8 mouse cellular contexts compared by ENCODE assay signal in genomic region chr17:28386150-28386905, GRCm38 (mm10). TPM values are rescaled to one million over a fixed set of nuclear protein-coding genes. Genes with fewer than 3 reads are reported as not detected.
DNase-seq lines count a peak whose midpoint lies in the region; ATAC-seq and TF ChIP-seq lines count a peak whose summit lies in the region.

No protein-coding gene starts in this region.

- H3K9me3 ChIP-seq in forebrain, postnatal 0 days (ENCODE audit: low read length) = no peaks in the 10 kb centered on the region
- H3K9me3 ChIP-seq in lung, embryonic 15.5 days = no peaks in the 10 kb centered on the region

- H3K36me3 ChIP-seq in forebrain, postnatal 0 days (ENCODE audit: insufficient read depth) = no peaks in the 10 kb centered on the region
- no peaks in the 10 kb centered on the region for H3K36me3 ChIP-seq in lung, embryonic 15.5 days

- H3K4me2 ChIP-seq in forebrain, postnatal 0 days (ENCODE audit: low read depth) = peak overlapping the region; percentile 43
- peak overlapping the region; percentile 41; the same call in 1 of the 2 replicates for H3K4me2 ChIP-seq in lung, embryonic 15.5 days

- no peaks in the 10 kb centered on the region for H3K4me1 ChIP-seq in forebrain, postnatal 0 days (ENCODE audit: insufficient read depth)
- H3K4me1 ChIP-seq in lung, embryonic 15.5 days = 0 out of 2 replicates have a peak, but pooled peaks cover 3% of the 10 kb centered on the region

- H3K27me3 ChIP-seq in forebrain, postnatal 0 days (ENCODE audit: insufficient read depth, low read length) = no peaks in the 10 kb centered on the region
- peaks cover 24% of the 10 kb centered on the region for H3K27me3 ChIP-seq in lung, embryonic 15.5 days

- peak; percentile 79 to 80 for DNase-seq in CD8-positive naive resting alpha-beta T cell, adult 2 months (ENCODE audit: low read depth in 2 of 2, low spot score in 2 of 2)
- peak; percentile 64 for DNase-seq in cerebellum, adult 11-12 months
- DNase-seq in forebrain, postnatal 0 days = peak; percentile 88
- DNase-seq in heart, postnatal 4 days = peak; percentile 89
- peak; percentile 60 to 85 for DNase-seq in layer of hippocampus, adult 8-10 months (ENCODE audit: low spot score in 2 of 2)
- DNase-seq in ovary, postnatal 14 days (ENCODE audit: low spot score) = peak; percentile 82
- DNase-seq in thymus, postnatal 0 days (ENCODE audit: low spot score) = peak; percentile 84

- peak overlapping the region; percentile 24; the same call in 1 of the 2 replicates for H3K4me3 ChIP-seq in forebrain, postnatal 0 days (ENCODE audit: low read depth, low read length)
- no peak overlapping the region for H3K4me3 ChIP-seq in lung, embryonic 15.5 days

- 5% methylated on average over 23 of the region's 23 CpGs for WGBS in forebrain, postnatal 0 days
- WGBS in lung, embryonic 15.5 days = 7% methylated on average over 23 of the region's 23 CpGs

- H3K9ac ChIP-seq in forebrain, postnatal 0 days = no peak overlapping the region
- H3K9ac ChIP-seq in lung, embryonic 15.5 days = no peak overlapping the region

- peak; percentile 91 for TF ChIP-seq CTCF in forebrain, postnatal 0 days (IDR thresholded peaks at IDR 0.05; ENCODE audit: low read depth)

- ATAC-seq in forebrain, postnatal 0 days = peak; percentile 61; the same call in 1 of the 2 replicates
- ATAC-seq in lung, embryonic 15.5 days (ENCODE audit: borderline replicate concordance, extremely low read depth, low FRiP score, low TSS enrichment) = no peak

- no peak overlapping the region for H3K27ac ChIP-seq in forebrain, postnatal 0 days (ENCODE audit: low read depth, low read length)
- no peak overlapping the region for H3K27ac ChIP-seq in lung, embryonic 15.5 days

RNA-seq across cellular contexts. Expression of gene Tulp1, which starts 21.3 kb away (rescaled TPM):
- total RNA-seq in forebrain, postnatal 0 days (2014; rRNA removed) = 1.2 and 1.8 TPM in 2 replicates
- 0.86 and 1.5 TPM in 2 replicates for polyA plus RNA-seq in forebrain, postnatal 0 days (2015; fragmentation: Nextera tagmentation; extraction: Ambion mirVana)
- 1 to 10 TPM; 1.0 to 1.5 TPM for total RNA-seq in heart, postnatal 4 days (2021)
- 1 to 10 TPM in 1 of 4 experiments, not detected in 3; 1.2 TPM for total RNA-seq in layer of hippocampus, adult 8-10 months (2022)
- polyA plus RNA-seq in lung, embryonic 15.5 days (2015; fragmentation: Nextera tagmentation; extraction: Ambion mirVana) = 6.0 and 6.2 TPM in 2 replicates
- polyA plus RNA-seq in thymus, postnatal 0 days (2015; fragmentation: Nextera tagmentation; extraction: Ambion mirVana) = 0.54 and 0.56 TPM in 2 replicates

RNA-seq across cellular contexts. Expression of gene Tead3, which starts 35.7 kb away (rescaled TPM):
- total RNA-seq in forebrain, postnatal 0 days (2014; rRNA removed) = 4.5 and 4.8 TPM in 2 replicates
- 1.1 and 1.4 TPM in 2 replicates for polyA plus RNA-seq in forebrain, postnatal 0 days (2015; fragmentation: Nextera tagmentation; extraction: Ambion mirVana)
- total RNA-seq in heart, postnatal 4 days (2021) = 10 to 100 TPM; 26.3 to 30.2 TPM
- 1 to 10 TPM; 2.6 to 6.5 (median 4.6) TPM for total RNA-seq in layer of hippocampus, adult 8-10 months (2022)
- polyA plus RNA-seq in lung, embryonic 15.5 days (2015; fragmentation: Nextera tagmentation; extraction: Ambion mirVana) = 10.9 and 11.5 TPM in 2 replicates
- polyA plus RNA-seq in thymus, postnatal 0 days (2015; fragmentation: Nextera tagmentation; extraction: Ambion mirVana) = 2.1 and 2.2 TPM in 2 replicates

RNA-seq across cellular contexts. Expression of gene Rpl10a, which starts 58.1 kb away (rescaled TPM):
- total RNA-seq in forebrain, postnatal 0 days (2014; rRNA removed) = 1,161 and 1,582 TPM in 2 replicates
- polyA plus RNA-seq in forebrain, postnatal 0 days (2015; fragmentation: Nextera tagmentation; extraction: Ambion mirVana) = 366 and 462 TPM in 2 replicates
- total RNA-seq in heart, postnatal 4 days (2021) = 100 to 1,000 TPM; 663 to 665 TPM
- total RNA-seq in layer of hippocampus, adult 8-10 months (2022) = 100 to 1,000 TPM; 309 to 406 (median 361) TPM
- 606 and 658 TPM in 2 replicates for polyA plus RNA-seq in lung, embryonic 15.5 days (2015; fragmentation: Nextera tagmentation; extraction: Ambion mirVana)
- 790 and 815 TPM in 2 replicates for polyA plus RNA-seq in thymus, postnatal 0 days (2015; fragmentation: Nextera tagmentation; extraction: Ambion mirVana)
